Mouse (Mus musculus): ENCODE data around the gene Erich3.

- TF ChIP-seq POLR2A (IDR thresholded peaks at IDR 0.05; ENCODE audit: control insufficient read depth in 1 of 2, insufficient read depth in 1 of 2, low read depth in 1 of 2, low read length in 2 of 2, poor library complexity in 1 of 2) (no peak), CTCF (IDR thresholded peaks at IDR 0.05 in 2 of 3, conservative IDR thresholded peaks at IDR 0.05 in 1 of 3; ENCODE audit: control insufficient read depth in 1 of 3, insufficient read depth in 1 of 3, low read depth in 2 of 3, low read length in 3 of 3, poor library complexity in 1 of 3, severe bottlenecking in 1 of 3) (no peak), TAL1 (IDR thresholded peaks at IDR 0.05; ENCODE audit: low read length) (no peak), MYB (IDR thresholded peaks at IDR 0.05; ENCODE audit: low read depth, low read length) (no peak), EP300 (IDR thresholded peaks at IDR 0.05; ENCODE audit: low read depth in 1 of 2, low read length in 2 of 2) (no peak), CHD2 (IDR thresholded peaks at IDR 0.05; ENCODE audit: low read length) (no peak), POLR2AphosphoS2 (IDR thresholded peaks at IDR 0.05; ENCODE audit: low read length) (no peak), BHLHE40 (IDR thresholded peaks at IDR 0.05; ENCODE audit: borderline replicate concordance, low read depth, low read length) (no peak), MXI1 (IDR thresholded peaks at IDR 0.05; ENCODE audit: low read depth, low read length) (no peak), ZMIZ1 (IDR thresholded peaks at IDR 0.05; ENCODE audit: low read depth, low read length) (no peak)
Measured at GRCm38 (mm10) chr3:154690260-154690659, 26.6 kb downstream of the Erich3 start.

All from MEL (cell line).